Mouse (Mus musculus): Measurements from ENCODE around the gene Dact3.

Dact3 gene

GRCm38 (mm10) chr7:16891641-16892351, 16.7 kb downstream of the Dact3 start, which contains the start of gene Gng8:
TSS of gene Gng8 (plus strand) at chr7:16891786.
- peak; percentile 76 to 91 for DNase-seq (ENCODE audit: low spot score in 2 of 2)

DNA sequence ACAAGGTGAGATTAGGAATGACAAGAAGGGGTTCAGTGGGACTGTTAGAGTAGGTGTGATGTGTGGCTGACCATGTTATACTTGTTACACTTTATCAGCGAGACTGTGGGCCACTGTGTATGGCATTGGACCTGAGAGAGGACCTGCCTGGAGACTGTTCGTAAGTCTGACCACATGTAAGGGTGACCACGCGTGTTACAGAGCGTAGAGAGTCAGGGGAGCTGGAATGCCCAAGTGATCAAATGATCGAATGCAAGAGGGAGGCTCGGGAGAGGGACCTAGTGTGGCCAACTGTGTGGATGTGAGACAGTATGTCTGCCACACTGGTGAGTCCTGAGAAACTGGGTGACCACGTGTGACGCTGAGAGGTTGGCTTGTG, 17.2 kb downstream of the Dact3 start:
- no peak for DNase-seq (ENCODE audit: low spot score in 2 of 2)

GRCm38 (mm10) chr7:16893612-16894011, 18.5 kb downstream of the Dact3 start:
- DNase-seq (ENCODE audit: low spot score in 2 of 2): no peak

DNA sequence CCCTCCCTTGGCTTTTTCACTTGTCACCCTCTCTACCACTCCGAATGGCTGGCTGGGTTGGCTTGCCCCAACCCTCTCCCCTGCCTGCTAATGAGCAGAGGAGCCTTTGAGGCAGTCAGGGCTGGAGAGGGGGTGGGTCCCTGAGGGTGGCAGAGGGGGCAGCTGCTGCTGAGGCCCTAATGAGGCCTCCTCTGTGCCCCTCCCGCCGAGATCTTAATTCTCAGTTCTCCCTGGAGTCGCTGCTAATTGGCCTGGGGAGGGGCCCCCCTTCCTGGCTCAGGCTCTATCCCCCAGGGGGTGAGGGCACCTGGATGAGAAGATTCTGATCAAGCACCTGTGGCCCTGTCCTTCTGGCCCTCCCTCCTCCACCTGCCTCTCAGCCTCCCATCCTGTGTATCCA, 19.2 kb downstream of the Dact3 start:
- DNase-seq (ENCODE audit: low spot score in 2 of 2): no peak

GRCm38 (mm10) chr7:16895000-16895399, 19.9 kb downstream of the Dact3 start:
- DNase-seq (ENCODE audit: low spot score in 2 of 2): peak; percentile 64 to 76

DNA sequence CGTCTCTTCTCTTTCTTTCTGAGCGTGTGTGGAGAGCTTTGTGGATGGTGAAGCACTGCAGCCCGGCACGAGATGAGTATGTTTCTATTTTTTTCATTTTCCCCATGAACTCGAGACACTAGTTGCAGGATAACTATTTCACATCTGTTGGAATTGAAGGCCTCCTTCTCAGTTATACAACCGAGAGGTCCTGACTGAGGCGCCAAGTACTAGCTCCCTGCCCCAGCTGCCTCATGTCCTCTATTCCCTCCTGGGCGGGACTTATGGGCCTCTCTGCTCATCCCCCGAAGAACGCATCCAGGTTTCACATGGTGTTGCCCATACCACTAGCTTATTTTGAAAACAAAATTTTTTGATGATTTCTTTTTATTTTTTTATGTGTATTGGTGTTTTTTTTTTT, 20.4 kb downstream of the Dact3 start:
- DNase-seq (ENCODE audit: low spot score in 2 of 2): no peak

DNA sequence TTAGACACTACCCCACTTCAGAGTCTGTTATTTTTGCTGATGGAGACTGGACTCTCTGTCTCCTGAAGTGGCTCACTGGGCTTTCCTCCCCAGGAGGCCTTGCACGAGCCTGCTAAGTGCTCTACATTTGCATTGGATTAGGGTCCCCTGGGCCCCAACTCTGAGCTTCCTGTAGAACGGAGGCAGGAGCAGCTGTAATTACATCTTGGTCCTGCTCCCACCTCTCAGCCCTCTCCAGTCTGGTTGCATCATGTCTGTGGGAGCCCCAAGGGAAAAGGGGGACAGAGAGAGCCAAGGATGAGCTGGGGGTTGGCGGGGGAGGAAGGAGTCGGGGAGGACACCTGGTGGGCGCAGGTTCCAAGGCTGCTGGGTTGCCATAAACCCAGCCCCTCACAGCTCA, 25.4 kb downstream of the Dact3 start:
- DNase-seq (ENCODE audit: low spot score in 2 of 2): no peak

GRCm38 (mm10) chr7:16903439-16903955, 28.4 kb downstream of the Dact3 start:
- no peak for DNase-seq (ENCODE audit: low spot score in 2 of 2)

DNA sequence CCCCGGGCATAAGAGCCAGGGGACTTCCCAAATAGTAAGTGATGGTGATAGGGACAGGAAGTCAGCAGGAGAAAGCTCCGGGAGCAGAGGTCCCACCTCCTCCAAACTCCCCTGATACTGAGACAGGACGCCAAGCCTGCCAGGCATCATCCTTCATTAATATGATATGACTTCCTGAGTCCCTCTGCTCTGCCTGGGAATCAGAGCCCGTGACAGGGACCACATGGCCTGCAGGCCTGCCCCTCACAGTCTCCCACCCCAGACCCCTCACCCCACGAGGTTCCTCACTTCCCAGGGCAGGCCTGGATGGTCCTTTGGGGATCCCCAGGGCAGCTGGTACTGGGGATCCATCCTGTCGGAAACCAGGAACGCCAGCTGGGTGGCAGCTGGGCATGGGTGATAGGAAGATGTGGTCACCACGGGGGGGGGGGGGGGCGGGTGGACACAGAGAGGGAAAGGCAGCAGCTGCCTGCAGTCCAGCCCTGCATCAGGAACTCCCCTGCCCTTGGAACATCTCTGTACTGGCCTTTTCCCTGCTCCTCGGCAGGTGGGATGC, 29.1 kb downstream of the Dact3 start:
- DNase-seq (ENCODE audit: low spot score in 2 of 2): no peak

DNA sequence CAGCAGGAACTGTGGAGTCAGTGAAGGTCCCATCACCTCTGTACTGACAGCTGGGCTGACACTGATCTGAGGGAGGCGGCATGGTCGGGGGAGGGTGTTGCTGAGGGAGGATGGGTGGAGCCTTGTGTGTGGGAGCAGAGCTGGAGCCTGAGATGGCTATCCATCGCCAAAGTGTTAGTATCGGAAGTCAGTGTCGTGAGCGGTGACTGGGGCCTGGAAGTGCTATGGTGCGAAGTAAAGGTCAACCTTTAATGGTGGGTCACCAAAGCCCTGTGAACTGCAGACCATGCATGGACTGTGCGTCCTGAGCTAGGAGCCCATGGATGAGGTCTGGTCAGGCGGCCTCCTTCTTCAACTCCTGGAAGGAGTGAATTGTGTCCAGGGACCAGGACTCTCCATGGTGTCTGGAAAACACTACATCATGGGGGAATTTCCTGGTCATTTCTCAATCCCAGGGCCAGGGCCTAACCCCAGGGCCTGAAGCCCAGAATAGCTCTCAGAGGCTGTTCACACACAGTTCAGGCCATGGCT, 30.4 kb downstream of the Dact3 start:
- no peak for DNase-seq (ENCODE audit: low spot score in 2 of 2)

- peak in 1 of 2 experiments; percentile 52 for DNase-seq (ENCODE audit: low spot score in 2 of 2)
Measured at GRCm38 (mm10) chr7:16906281-16906680, 31.2 kb downstream of the Dact3 start, which contains the start of gene Ptgir. TSS of gene Ptgir (plus strand) at chr7:16906490.

- DNase-seq (ENCODE audit: low spot score in 2 of 2): no peak
Measured at GRCm38 (mm10) chr7:16906889-16907559, 31.9 kb downstream of the Dact3 start.

GRCm38 (mm10) chr7:16907842-16908241, 32.7 kb downstream of the Dact3 start:
- no peak for DNase-seq (ENCODE audit: low spot score in 2 of 2)

- DNase-seq (ENCODE audit: low spot score in 2 of 2): no peak
Measured at GRCm38 (mm10) chr7:16908367-16908766, 33.2 kb downstream of the Dact3 start.

DNA sequence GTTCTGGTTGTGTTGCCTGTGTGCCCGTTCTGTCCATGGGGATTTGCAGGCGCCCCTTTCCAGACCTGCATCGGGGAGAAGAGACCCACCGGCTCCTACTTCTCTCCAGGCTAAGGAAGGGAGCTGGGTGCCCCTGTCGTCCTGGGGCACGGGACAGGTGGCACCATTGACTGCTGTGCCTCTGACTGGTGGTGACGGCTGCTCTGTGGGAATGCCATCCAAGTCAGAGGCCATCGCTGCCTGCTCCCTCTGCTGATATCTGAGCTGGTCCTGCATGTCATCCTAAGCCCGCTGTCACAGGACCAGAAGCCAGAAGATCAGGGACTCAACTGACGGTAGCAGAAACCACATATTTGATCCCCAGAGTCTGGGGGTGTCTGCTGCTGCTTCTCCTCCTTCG, 33.7 kb downstream of the Dact3 start:
- DNase-seq (ENCODE audit: low spot score in 2 of 2): no peak

DNA sequence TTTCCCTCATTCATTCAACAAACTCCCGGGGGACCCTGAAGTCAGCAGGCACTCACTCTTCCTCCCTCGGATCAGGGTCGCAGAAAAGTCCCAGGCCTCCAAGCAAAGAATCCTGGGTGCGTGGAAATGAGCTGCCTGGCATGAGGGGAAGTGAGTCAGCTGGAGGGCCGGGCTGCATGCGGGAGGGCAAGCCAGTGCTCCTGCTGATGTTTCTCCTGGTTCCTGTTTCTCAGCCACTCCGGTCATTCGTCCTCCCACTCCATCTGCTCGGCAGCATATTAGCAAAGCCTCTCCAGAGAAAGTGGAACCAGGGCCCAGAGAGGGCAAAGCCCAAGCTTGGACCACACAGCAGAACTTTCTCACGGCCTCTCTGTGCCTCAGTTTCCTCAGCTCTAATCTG, 34.8 kb downstream of the Dact3 start:
- no peak for DNase-seq (ENCODE audit: low spot score in 2 of 2)

DNA sequence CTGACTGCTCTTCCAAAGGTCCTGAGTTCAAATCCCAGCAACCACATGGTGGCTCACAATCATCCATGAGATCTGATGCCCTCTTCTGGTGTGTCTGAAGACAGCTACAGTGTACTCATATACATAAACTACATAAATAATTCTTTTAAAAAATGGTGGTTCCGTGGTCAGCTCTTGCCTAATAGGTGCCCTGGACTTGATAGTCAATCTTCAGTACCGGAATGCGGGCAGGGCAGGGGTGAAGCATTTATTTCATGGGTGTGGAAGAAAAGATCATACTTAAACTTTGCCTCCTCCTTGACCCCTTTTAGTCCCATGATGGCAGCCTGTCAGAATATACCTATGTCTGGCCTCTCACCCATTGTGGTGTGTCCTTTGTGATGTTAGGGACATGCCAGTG, 36.8 kb downstream of the Dact3 start:
- DNase-seq (ENCODE audit: low spot score in 2 of 2): no peak

DNA sequence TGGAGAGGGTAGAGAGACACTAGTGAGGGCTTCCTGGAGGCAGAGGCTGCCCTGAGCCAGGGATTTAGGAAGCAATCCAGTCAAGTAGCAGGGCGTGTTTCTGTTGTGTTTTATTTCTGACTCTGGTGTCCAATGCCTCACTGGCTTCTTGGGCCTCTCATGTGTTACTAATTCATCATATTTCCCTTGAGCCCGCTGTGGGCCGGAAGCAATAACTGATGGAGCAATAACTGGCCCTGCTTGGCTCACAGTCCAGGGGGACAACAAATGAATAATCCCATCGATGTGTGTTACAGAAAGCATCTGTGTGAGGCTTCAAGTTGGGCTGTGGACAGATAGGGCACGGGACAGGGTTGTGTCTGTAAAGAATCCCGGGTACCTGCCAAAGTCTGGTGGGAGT, 37.2 kb downstream of the Dact3 start:
- no peak for DNase-seq (ENCODE audit: low spot score in 2 of 2)

DNA sequence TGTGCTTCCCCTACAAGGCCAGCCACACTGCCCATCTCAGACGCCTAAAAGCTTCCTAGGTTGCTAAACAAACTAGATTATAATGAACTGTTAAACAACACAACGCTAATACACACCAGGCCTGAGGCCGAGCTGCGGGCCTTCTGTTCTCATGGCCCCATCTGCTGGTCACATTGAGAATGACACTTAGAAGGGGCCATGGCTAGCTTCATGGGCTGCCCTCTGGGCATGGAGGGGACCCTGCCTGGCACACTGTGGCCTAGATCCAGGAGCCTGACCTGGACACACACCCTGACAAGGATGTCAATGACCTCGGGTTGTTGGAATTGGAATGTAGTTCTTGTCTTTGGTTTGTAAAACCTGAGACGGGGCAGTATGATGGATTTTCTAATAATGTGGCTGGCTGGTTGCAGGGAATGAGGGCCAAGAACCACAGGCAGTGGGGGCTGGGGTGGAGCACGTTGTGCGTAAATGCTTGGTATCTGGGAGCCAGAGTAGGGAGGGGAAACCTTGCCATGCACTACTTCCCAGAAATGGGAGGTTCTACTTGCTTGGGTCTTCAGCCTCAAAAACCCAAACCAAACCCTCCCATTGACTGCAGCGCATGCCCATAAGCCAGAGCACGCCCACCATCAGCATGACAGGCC, 38.8 kb downstream of the Dact3 start:
- DNase-seq (ENCODE audit: low spot score in 2 of 2): peak; percentile 70 to 81

GRCm38 (mm10) chr7:16914453-16915343, 39.6 kb downstream of the Dact3 start:
- peak in 1 of 2 experiments; percentile 5 for DNase-seq (ENCODE audit: low spot score in 2 of 2)

Measured in spleen, postnatal 10 days (tissue).